Mouse (Mus musculus): ENCODE data around the gene Vmn1r41.

GRCm38 (mm10) chr6:89740466-89740865, at the start of gene Vmn1r41:
- TF ChIP-seq CTCF (IDR thresholded peaks at IDR 0.05; ENCODE audit: low read depth) = no peak
- TF ChIP-seq EP300 (IDR thresholded peaks at IDR 0.05; ENCODE audit: low read depth) = no peak

All from liver, postnatal 0 days (tissue).